Mouse (Mus musculus) bone marrow, adult 2 months (tissue): ENCODE measurements at regions not wholly inside any gene's neighbourhood (a gene's known extent, or its start where the extent isn't known, plus 50 kb on each side); places are given as distances from the start of the nearest gene placed in this dataset.

ENCODE experiments used
- CTCF ChIP-seq: fragments of 200-500 bp; IDR thresholded peaks from 2 replicates; pipeline ENCODE4 v1.5.1; 2011; ENCODE audit warnings: low read length, control low read depth; ENCODE audit not compliant: control insufficient read depth, insufficient read depth
- POLR2A ChIP-seq: fragments of 200-500 bp; IDR thresholded peaks from 2 replicates; pipeline ENCODE4 v1.6.1; 2011; ENCODE audit warnings: low read depth, mild to moderate bottlenecking, control low read depth, low read length, borderline replicate concordance; ENCODE audit not compliant: control insufficient read depth

DNA sequence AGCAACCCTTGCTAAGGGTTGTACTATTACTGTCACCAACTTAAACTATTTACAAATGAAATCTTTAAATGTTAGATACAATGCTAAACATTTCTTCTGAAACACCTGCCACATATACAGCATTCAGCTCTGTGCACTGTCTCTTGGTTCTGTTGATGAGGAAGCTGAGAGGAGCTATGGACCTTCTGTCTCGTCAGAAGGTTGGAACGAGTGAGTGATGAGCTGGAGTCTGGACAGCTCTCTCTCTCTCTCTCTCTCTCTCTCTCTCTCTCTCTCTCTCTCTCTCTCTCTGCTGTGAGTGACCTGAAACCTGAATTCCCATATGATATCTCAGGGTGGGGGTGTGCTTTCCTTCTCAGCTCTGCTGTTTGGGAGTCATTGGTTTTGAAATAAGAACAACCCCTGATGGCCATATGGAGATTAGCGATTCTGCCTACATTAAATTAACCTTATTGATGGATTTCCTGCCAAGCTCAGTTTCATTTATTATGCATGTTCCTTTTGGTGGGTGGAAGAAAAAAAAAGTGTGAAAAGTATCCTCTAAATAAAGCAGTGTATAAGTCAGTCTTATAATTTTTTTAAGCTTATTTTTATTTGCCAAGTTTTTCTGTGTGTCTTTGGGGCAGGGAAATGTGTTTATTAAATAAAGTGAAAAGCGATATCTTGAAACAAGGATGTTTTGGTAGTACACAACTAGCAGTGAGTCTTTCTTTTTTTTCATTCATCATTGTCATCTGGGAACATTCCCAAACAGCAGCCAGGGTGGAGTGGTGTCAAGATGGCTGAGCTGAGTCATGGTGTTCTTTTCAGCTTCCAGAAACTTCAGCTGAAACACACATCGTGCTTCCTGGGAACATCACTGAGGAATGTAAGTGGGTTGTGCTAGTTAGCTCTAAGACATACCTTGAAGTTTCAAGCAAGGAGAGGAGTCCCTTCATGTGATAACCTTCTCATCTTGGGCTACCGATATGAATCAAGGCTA lies 150.5 kb upstream of the Pfn2 start:
- TF ChIP-seq CTCF = no peak
- no peak for TF ChIP-seq POLR2A
